Mouse (Mus musculus): ENCODE measurements at regions not wholly inside any gene's neighbourhood (a gene's known extent, or its start where the extent isn't known, plus 50 kb on each side); places are given as distances from the start of the nearest gene placed in this dataset.

- TF ChIP-seq CTCF (IDR thresholded peaks at IDR 0.05; ENCODE audit: borderline replicate concordance, insufficient read depth, low read depth, low read length): no peak
- TF ChIP-seq POLR2A (IDR thresholded peaks at IDR 0.05; ENCODE audit: borderline replicate concordance, insufficient read depth, low read length): no peak
Measured at GRCm38 (mm10) chr11:114191661-114192060, 124.8 kb upstream of the Sdk2 start.

Data from cerebellum, adult 2 months (tissue).